Mouse (Mus musculus) kidney, postnatal 14 days (tissue): ENCODE measurements at regions not wholly inside any gene's neighbourhood (a gene's known extent, or its start where the extent isn't known, plus 50 kb on each side); places are given as distances from the start of the nearest gene placed in this dataset.

Experiments used
- DNase-seq: peaks from one replicate; pipeline ENCODE4 v3.0.0; 2022; ENCODE audit warnings: mixed read lengths

- no peak for DNase-seq
These were observed 293.9 kb downstream of the Plk2 start for GRCm38 (mm10) chr13:110688796-110689195.

- DNase-seq, result peak; percentile 71
These were observed 295.8 kb downstream of the Plk2 start for GRCm38 (mm10) chr13:110690501-110691255.

- DNase-seq, result no peak
These were observed 297.9 kb downstream of the Plk2 start for GRCm38 (mm10) chr13:110692696-110693095.

- DNase-seq, result no peak
These were observed 300.0 kb downstream of the Plk2 start for GRCm38 (mm10) chr13:110694876-110695275.

- peak; percentile 18 for DNase-seq
These were observed 301.7 kb downstream of the Plk2 start for GRCm38 (mm10) chr13:110696549-110696948.

- DNase-seq, result peak; percentile 24
These were observed 309.4 kb downstream of the Plk2 start for GRCm38 (mm10) chr13:110704261-110704660.

GRCm38 (mm10) chr13:110710847-110711246 is 316.0 kb downstream of the Plk2 start:
- no peak for DNase-seq

- no peak for DNase-seq
These were observed 317.7 kb downstream of the Plk2 start for GRCm38 (mm10) chr13:110712527-110712926.

- DNase-seq, result no peak
These were observed 327.3 kb downstream of the Plk2 start for GRCm38 (mm10) chr13:110722170-110722569.

- DNase-seq, result no peak
These were observed 327.9 kb downstream of the Plk2 start for GRCm38 (mm10) chr13:110722752-110723151.

GRCm38 (mm10) chr13:110724836-110725235 is 330.0 kb downstream of the Plk2 start:
- no peak for DNase-seq

- no peak for DNase-seq
These were observed 331.0 kb downstream of the Plk2 start for GRCm38 (mm10) chr13:110725821-110726220.

- peak; percentile 14 for DNase-seq
These were observed 340.7 kb downstream of the Plk2 start for GRCm38 (mm10) chr13:110735511-110735910.

- DNase-seq, result no peak
These were observed 346.8 kb downstream of the Plk2 start for GRCm38 (mm10) chr13:110741576-110742206.

- peak; percentile 61 for DNase-seq
These were observed 352.5 kb downstream of the Plk2 start for GRCm38 (mm10) chr13:110747223-110747868.

- no peak for DNase-seq
These were observed 357.9 kb downstream of the Plk2 start for GRCm38 (mm10) chr13:110752746-110753145.

GRCm38 (mm10) chr13:110754548-110754947 is 359.7 kb downstream of the Plk2 start:
- peak; percentile 37 for DNase-seq

GRCm38 (mm10) chr13:110756877-110757276 is 362.0 kb downstream of the Plk2 start:
- DNase-seq, result no peak

GRCm38 (mm10) chr13:110769210-110769609 is 374.4 kb downstream of the Plk2 start:
- no peak for DNase-seq

- no peak for DNase-seq
These were observed 380.4 kb downstream of the Plk2 start for GRCm38 (mm10) chr13:110775251-110775650.

- no peak for DNase-seq
These were observed 389.4 kb downstream of the Plk2 start for GRCm38 (mm10) chr13:110784162-110784785.

- no peak for DNase-seq
These were observed 390.0 kb downstream of the Plk2 start for GRCm38 (mm10) chr13:110784822-110785221.

GRCm38 (mm10) chr13:110798313-110798712 is 403.5 kb downstream of the Plk2 start:
- DNase-seq, result no peak
